In genomic region chr2:91349974-91350457, GRCm38 (mm10) we compare ENCODE assay signal across 16 mouse cellular contexts.
DNase-seq lines count a peak whose midpoint lies in the region; ATAC-seq lines count a peak whose summit lies in the region.
"Had no signal": no experiment of that assay in that cellular context is flagged by ENCODE, and none has a peak within 500 bp of the region (broad histone marks: within the 10 kb centered on the region; RNA-seq: fewer than 3 reads in every experiment).

No protein-coding gene starts in this region.

- H3K36me3 ChIP-seq in intestine, embryonic 16.5 days (ENCODE audit: control insufficient read depth, insufficient read depth, low read length) = no peaks in the 10 kb centered on the region
- no peaks in the 10 kb centered on the region for H3K36me3 ChIP-seq in kidney, embryonic 15.5 days
- no peaks in the 10 kb centered on the region for H3K36me3 ChIP-seq in lung, embryonic 15.5 days
- H3K36me3 ChIP-seq in stomach, embryonic 15.5 days = no peaks in the 10 kb centered on the region
- H3K36me3 ChIP-seq: embryonic facial prominence, embryonic 13.5 days; hindbrain, embryonic 15.5 days; limb, embryonic 13.5 days; midbrain, embryonic 15.5 days had no signal

- H3K27ac ChIP-seq in intestine, embryonic 16.5 days (ENCODE audit: low read length) = peak overlapping the region; percentile 91
- H3K27ac ChIP-seq in kidney, embryonic 15.5 days = peak overlapping the region; percentile 89
- peak overlapping the region; percentile 82 for H3K27ac ChIP-seq in lung, embryonic 15.5 days
- H3K27ac ChIP-seq in stomach, embryonic 15.5 days = peak overlapping the region; percentile 80
- H3K27ac ChIP-seq: embryonic facial prominence, embryonic 13.5 days; forebrain, embryonic 10.5 days; heart, adult 2 months; hindbrain, embryonic 15.5 days; limb, embryonic 13.5 days; midbrain, embryonic 15.5 days had no signal

- H3K4me2 ChIP-seq in intestine, embryonic 16.5 days (ENCODE audit: low read depth, low read length) = peak overlapping the region; percentile 33
- H3K4me2 ChIP-seq in kidney, embryonic 15.5 days = 0 out of 2 replicates have a peak overlapping the region, but pooled peaks have one; percentile 0
- no peak overlapping the region for H3K4me2 ChIP-seq in lung, embryonic 15.5 days
- H3K4me2 ChIP-seq in stomach, embryonic 15.5 days = no peak overlapping the region
- H3K4me2 ChIP-seq: embryonic facial prominence, embryonic 13.5 days; hindbrain, embryonic 15.5 days; limb, embryonic 13.5 days; midbrain, embryonic 15.5 days had no signal

- no peaks in the 10 kb centered on the region for H3K27me3 ChIP-seq in intestine, embryonic 16.5 days (replicated peaks; ENCODE audit: control insufficient read depth, insufficient read depth, low read length)
- H3K27me3 ChIP-seq in kidney, embryonic 15.5 days = no peaks in the 10 kb centered on the region
- H3K27me3 ChIP-seq in lung, embryonic 15.5 days = no peaks in the 10 kb centered on the region
- H3K27me3 ChIP-seq in stomach, embryonic 15.5 days (replicated peaks) = no peaks in the 10 kb centered on the region
- H3K27me3 ChIP-seq: embryonic facial prominence, embryonic 13.5 days; hindbrain, embryonic 15.5 days; limb, embryonic 13.5 days; midbrain, embryonic 15.5 days had no signal

- H3K9ac ChIP-seq in intestine, embryonic 16.5 days (ENCODE audit: low read depth, low read length) = peak overlapping the region; percentile 50
- no peak overlapping the region for H3K9ac ChIP-seq in kidney, embryonic 15.5 days
- no peak overlapping the region for H3K9ac ChIP-seq in lung, embryonic 15.5 days
- no peak overlapping the region for H3K9ac ChIP-seq in stomach, embryonic 15.5 days
- H3K9ac ChIP-seq: embryonic facial prominence, embryonic 13.5 days; hindbrain, embryonic 15.5 days; limb, embryonic 13.5 days; midbrain, embryonic 15.5 days had no signal

- no peak for DNase-seq in right cerebral cortex, adult 2 months (ENCODE audit: low spot score in 2 of 2)
- DNase-seq in frontal cortex, adult 2 months (ENCODE audit: extremely low spot score in 1 of 2, low spot score in 1 of 2) = no peak
- no peak for DNase-seq in layer of hippocampus, adult 9-10 months (ENCODE audit: low spot score)
- DNase-seq: cerebellum, adult 11 months; heart, adult 2 months; heart, postnatal 10 days; thymus, postnatal 4 days had no signal

- peak; percentile 91 for ATAC-seq in intestine, embryonic 16.5 days
- 0 out of 2 replicates have a peak, but pooled peaks have one; percentile 54 for ATAC-seq in kidney, embryonic 15.5 days (replicated peaks; ENCODE audit: low FRiP score)
- peak; percentile 82; the same call in 1 of the 2 replicates for ATAC-seq in lung, embryonic 15.5 days (ENCODE audit: borderline replicate concordance, extremely low read depth, low FRiP score, low TSS enrichment)
- peak; percentile 87 for ATAC-seq in stomach, embryonic 15.5 days (ENCODE audit: insufficient read depth, low FRiP score, low read depth)
- ATAC-seq: midbrain, embryonic 15.5 days had no signal

- 29% methylated on average over 6 of the region's 6 CpGs for WGBS in intestine, embryonic 16.5 days
- 43% methylated on average over 6 of the region's 6 CpGs for WGBS in kidney, embryonic 15.5 days
- 33% methylated on average over 6 of the region's 6 CpGs for WGBS in lung, embryonic 15.5 days
- 35% methylated on average over 6 of the region's 6 CpGs for WGBS in stomach, embryonic 15.5 days

- H3K9me3 ChIP-seq in intestine, embryonic 16.5 days (ENCODE audit: control insufficient read depth, low read length) = no peaks in the 10 kb centered on the region
- H3K9me3 ChIP-seq in kidney, embryonic 15.5 days (replicated peaks) = no peaks in the 10 kb centered on the region
- H3K9me3 ChIP-seq in lung, embryonic 15.5 days = no peaks in the 10 kb centered on the region
- no peaks in the 10 kb centered on the region for H3K9me3 ChIP-seq in stomach, embryonic 15.5 days
- H3K9me3 ChIP-seq: embryonic facial prominence, embryonic 13.5 days; forebrain, embryonic 10.5 days; hindbrain, embryonic 15.5 days; limb, embryonic 13.5 days; midbrain, embryonic 15.5 days had no signal

- H3K4me3 ChIP-seq in intestine, embryonic 16.5 days (ENCODE audit: low read length) = no peak overlapping the region
- H3K4me3 ChIP-seq in kidney, embryonic 15.5 days (replicated peaks) = no peak overlapping the region
- H3K4me3 ChIP-seq in lung, embryonic 15.5 days = no peak overlapping the region
- no peak overlapping the region for H3K4me3 ChIP-seq in stomach, embryonic 15.5 days (replicated peaks)
- H3K4me3 ChIP-seq: embryonic facial prominence, embryonic 13.5 days; forebrain, embryonic 10.5 days; heart, adult 2 months; hindbrain, embryonic 15.5 days; limb, embryonic 13.5 days; midbrain, embryonic 15.5 days had no signal

- peaks cover 17% of the 10 kb centered on the region for H3K4me1 ChIP-seq in intestine, embryonic 16.5 days (ENCODE audit: control insufficient read depth, insufficient read depth, low read length)
- peaks cover 14% of the 10 kb centered on the region for H3K4me1 ChIP-seq in kidney, embryonic 15.5 days
- H3K4me1 ChIP-seq in lung, embryonic 15.5 days = peaks cover 22% of the 10 kb centered on the region
- H3K4me1 ChIP-seq in stomach, embryonic 15.5 days = no peaks in the 10 kb centered on the region
- H3K4me1 ChIP-seq: limb, embryonic 13.5 days; midbrain, embryonic 15.5 days had no signal

Comparison
In these comparisons a context has a peak if more than half of its experiments do, and no peak if none do; other contexts are left out.
1. H3K4me2 ChIP-seq: peak in intestine, embryonic 16.5 days (single experiment) and kidney, embryonic 15.5 days (single experiment); none in lung, embryonic 15.5 days (single experiment) and stomach, embryonic 15.5 days (single experiment).
2. Peak in every context shown above with its lines, with median percentiles within 50 percentile points of each other: ATAC-seq and H3K27ac ChIP-seq.